Mouse (Mus musculus): ENCODE results near the gene Vdac1. TPM values are rescaled to one million over a fixed set of nuclear protein-coding genes. Genes with fewer than 3 reads are reported as not detected.

Gene Vdac1
- polyA plus RNA-seq, 1 experiment: 394 TPM

- Histone ChIP-seq H3K4me1 (ENCODE audit: control insufficient read depth, insufficient read depth, low read length) (peaks cover 11% of the 10 kb centered on the region), H3K4me3 (replicated peaks; ENCODE audit: insufficient read depth, low read depth, low read length) (no peak overlapping the region), H3K27me3 (ENCODE audit: control insufficient read depth, insufficient read depth, low read length) (no peaks in the 10 kb centered on the region), H3K27ac (ENCODE audit: insufficient read depth, low read length) (no peak overlapping the region)
- WGBS: 89% methylated on average over 12 of the region's 12 CpGs
- no peak for TF ChIP-seq POLR2A (IDR thresholded peaks at IDR 0.05; ENCODE audit: borderline replicate concordance, insufficient read depth, low read length)
- no peak for TF ChIP-seq CTCF (IDR thresholded peaks at IDR 0.05; ENCODE audit: borderline replicate concordance, insufficient read depth, low read depth, low read length)
- no peak for DNase-seq
These were observed 21.1 kb upstream of the Vdac1 start for GRCm38 (mm10) chr11:52339512-52339911.

GRCm38 (mm10) chr11:52340123-52340864 is 20.4 kb upstream of the Vdac1 start:
- WGBS: 95% methylated on average over 12 of the region's 12 CpGs
- DNase-seq: no peak
- no peak overlapping the region for H3K4me3 ChIP-seq (replicated peaks; ENCODE audit: insufficient read depth, low read depth, low read length)
- TF ChIP-seq POLR2A (IDR thresholded peaks at IDR 0.05; ENCODE audit: borderline replicate concordance, insufficient read depth, low read length) (no peak), CTCF (IDR thresholded peaks at IDR 0.05; ENCODE audit: borderline replicate concordance, insufficient read depth, low read depth, low read length) (no peak)
- H3K4me1 ChIP-seq (ENCODE audit: control insufficient read depth, insufficient read depth, low read length): peaks cover 10% of the 10 kb centered on the region
- no peak overlapping the region for H3K27ac ChIP-seq (ENCODE audit: insufficient read depth, low read length)
- no peaks in the 10 kb centered on the region for H3K27me3 ChIP-seq (ENCODE audit: control insufficient read depth, insufficient read depth, low read length)

- WGBS: 70% methylated on average over 9 of the region's 9 CpGs
- no peak for TF ChIP-seq POLR2A (IDR thresholded peaks at IDR 0.05; ENCODE audit: borderline replicate concordance, insufficient read depth, low read length)
- TF ChIP-seq CTCF (IDR thresholded peaks at IDR 0.05; ENCODE audit: borderline replicate concordance, insufficient read depth, low read depth, low read length): no peak
- Histone ChIP-seq H3K4me1 (ENCODE audit: control insufficient read depth, insufficient read depth, low read length) (peaks cover 5% of the 10 kb centered on the region), H3K27me3 (ENCODE audit: control insufficient read depth, insufficient read depth, low read length) (no peaks in the 10 kb centered on the region), H3K27ac (ENCODE audit: insufficient read depth, low read length) (no peak overlapping the region), H3K4me3 (replicated peaks; ENCODE audit: insufficient read depth, low read depth, low read length) (no peak overlapping the region)
- no peak for DNase-seq
These were observed 19.7 kb upstream of the Vdac1 start for GRCm38 (mm10) chr11:52341001-52341400.

GRCm38 (mm10) chr11:52341476-52341875 is 19.2 kb upstream of the Vdac1 start:
- WGBS: 87% methylated on average over 5 of the region's 5 CpGs
- H3K27me3 ChIP-seq (ENCODE audit: control insufficient read depth, insufficient read depth, low read length): no peaks in the 10 kb centered on the region
- TF ChIP-seq POLR2A (IDR thresholded peaks at IDR 0.05; ENCODE audit: borderline replicate concordance, insufficient read depth, low read length): no peak
- no peak for TF ChIP-seq CTCF (IDR thresholded peaks at IDR 0.05; ENCODE audit: borderline replicate concordance, insufficient read depth, low read depth, low read length)

GRCm38 (mm10) chr11:52342296-52342695 is 18.4 kb upstream of the Vdac1 start:
- 91% methylated on average over 4 of the region's 4 CpGs for WGBS
- TF ChIP-seq CTCF (IDR thresholded peaks at IDR 0.05; ENCODE audit: borderline replicate concordance, insufficient read depth, low read depth, low read length): no peak
- TF ChIP-seq POLR2A (IDR thresholded peaks at IDR 0.05; ENCODE audit: borderline replicate concordance, insufficient read depth, low read length): no peak
- no peak overlapping the region for H3K4me3 ChIP-seq (replicated peaks; ENCODE audit: insufficient read depth, low read depth, low read length)
- H3K27ac ChIP-seq (ENCODE audit: insufficient read depth, low read length): no peak overlapping the region
- DNase-seq: no peak
- H3K27me3 ChIP-seq (ENCODE audit: control insufficient read depth, insufficient read depth, low read length): no peaks in the 10 kb centered on the region
- H3K4me1 ChIP-seq (ENCODE audit: control insufficient read depth, insufficient read depth, low read length): peaks cover 5% of the 10 kb centered on the region

More at GRCm38 (mm10) chr11:52341476-52341875, 19.2 kb upstream of the Vdac1 start:
- H3K4me1 ChIP-seq (ENCODE audit: control insufficient read depth, insufficient read depth, low read length): peaks cover 5% of the 10 kb centered on the region
- H3K27ac ChIP-seq (ENCODE audit: insufficient read depth, low read length): no peak overlapping the region
- no peak overlapping the region for H3K4me3 ChIP-seq (replicated peaks; ENCODE audit: insufficient read depth, low read depth, low read length)
- DNase-seq: no peak

- Histone ChIP-seq H3K4me3 (replicated peaks; ENCODE audit: insufficient read depth, low read depth, low read length) (no peak overlapping the region), H3K27ac (ENCODE audit: insufficient read depth, low read length) (no peak overlapping the region), H3K27me3 (ENCODE audit: control insufficient read depth, insufficient read depth, low read length) (no peaks in the 10 kb centered on the region), H3K4me1 (ENCODE audit: control insufficient read depth, insufficient read depth, low read length) (peaks cover 5% of the 10 kb centered on the region)
- peak; percentile 78 to 84 for DNase-seq
- 1% methylated on average over 6 of the region's 6 CpGs for WGBS
- no peak for TF ChIP-seq POLR2A (IDR thresholded peaks at IDR 0.05; ENCODE audit: borderline replicate concordance, insufficient read depth, low read length)
- peak; percentile 70 for TF ChIP-seq CTCF (IDR thresholded peaks at IDR 0.05; ENCODE audit: borderline replicate concordance, insufficient read depth, low read depth, low read length)
These were observed 17.5 kb upstream of the Vdac1 start for GRCm38 (mm10) chr11:52343162-52343561.

GRCm38 (mm10) chr11:52344991-52345777 is 15.5 kb upstream of the Vdac1 start:
- H3K4me3 ChIP-seq (replicated peaks; ENCODE audit: insufficient read depth, low read depth, low read length): no peak overlapping the region
- H3K27me3 ChIP-seq (ENCODE audit: control insufficient read depth, insufficient read depth, low read length): no peaks in the 10 kb centered on the region
- TF ChIP-seq CTCF (IDR thresholded peaks at IDR 0.05; ENCODE audit: borderline replicate concordance, insufficient read depth, low read depth, low read length): no peak
- TF ChIP-seq POLR2A (IDR thresholded peaks at IDR 0.05; ENCODE audit: borderline replicate concordance, insufficient read depth, low read length): no peak
- no peaks in the 10 kb centered on the region; the same call in 1 of the 2 replicates for H3K4me1 ChIP-seq (ENCODE audit: control insufficient read depth, insufficient read depth, low read length)
- no peak for DNase-seq
- WGBS: 84% methylated on average over 12 of the region's 12 CpGs
- H3K27ac ChIP-seq (ENCODE audit: insufficient read depth, low read length): no peak overlapping the region

All from cerebellum, adult 2 months (tissue).